ENCODE assay signal across 13 mouse cellular contexts in genomic region chr17:26356906-26357305, GRCm38 (mm10).
"Had no signal": no experiment of that assay in that cellular context is flagged by ENCODE, and none has a peak within 500 bp of the region (broad histone marks: within the 10 kb centered on the region; RNA-seq: fewer than 3 reads in every experiment).

No protein-coding gene starts in this region.

- H3K4me3 ChIP-seq: limb, embryonic 15.5 days; liver, embryonic 12.5 days; lung, embryonic 15.5 days; midbrain, embryonic 10.5 days; midbrain, embryonic 15.5 days; neural tube, embryonic 13.5 days had no signal

- DNase-seq: kidney, postnatal 36 days; layer of hippocampus, adult 9-11 months; layer of hippocampus, postnatal 36 days; retina, postnatal 1 day; right cerebral cortex, postnatal 4 days; thymus, adult 18-20 months; thymus, postnatal 14 days had no signal

- H3K4me2 ChIP-seq: limb, embryonic 15.5 days; liver, embryonic 12.5 days; lung, embryonic 15.5 days; midbrain, embryonic 15.5 days; neural tube, embryonic 13.5 days had no signal

- H3K27ac ChIP-seq: limb, embryonic 15.5 days; liver, embryonic 12.5 days; lung, embryonic 15.5 days; midbrain, embryonic 10.5 days; midbrain, embryonic 15.5 days; neural tube, embryonic 13.5 days had no signal

- H3K9me3 ChIP-seq: limb, embryonic 15.5 days; liver, embryonic 12.5 days; lung, embryonic 15.5 days; midbrain, embryonic 10.5 days; midbrain, embryonic 15.5 days; neural tube, embryonic 13.5 days had no signal

- H3K9ac ChIP-seq: limb, embryonic 15.5 days; liver, embryonic 12.5 days; lung, embryonic 15.5 days; midbrain, embryonic 15.5 days; neural tube, embryonic 13.5 days had no signal

- H3K36me3 ChIP-seq: limb, embryonic 15.5 days; liver, embryonic 12.5 days; lung, embryonic 15.5 days; midbrain, embryonic 10.5 days; midbrain, embryonic 15.5 days; neural tube, embryonic 13.5 days had no signal

- ATAC-seq: liver, embryonic 12.5 days; midbrain, embryonic 15.5 days had no signal

- H3K27me3 ChIP-seq: lung, embryonic 15.5 days; midbrain, embryonic 15.5 days; neural tube, embryonic 13.5 days had no signal
